Mouse (Mus musculus) bone marrow, adult 2 months (tissue): Measurements from ENCODE around the gene Dhx36. TPM values are rescaled to one million over a fixed set of nuclear protein-coding genes. Genes with fewer than 3 reads are reported as not detected.

Source experiments
- H3K27ac ChIP-seq: fragments of 200-500 bp; 2 replicates; pipeline ENCODE4 v1.5.1; 2012; ENCODE audit warnings: low read depth, mild to moderate bottlenecking, control low read depth, inconsistent platforms, low read length; ENCODE audit not compliant: control insufficient read depth, poor library complexity, insufficient read depth
- H3K4me1 ChIP-seq: fragments of 200-500 bp; 2 replicates; pipeline ENCODE4 v1.6.1; 2011; ENCODE audit warnings: low read length; ENCODE audit not compliant: control insufficient read depth, insufficient read depth
- H3K4me3 ChIP-seq: fragments of 200-500 bp; replicated peaks from 2 replicates; pipeline ENCODE3; 2011; ENCODE audit warnings: mild to moderate bottlenecking, low read depth, low read length, control low read depth; ENCODE audit not compliant: control insufficient read depth
- CTCF ChIP-seq: fragments of 200-500 bp; IDR thresholded peaks from 2 replicates; pipeline ENCODE4 v1.5.1; 2011; ENCODE audit warnings: low read length, control low read depth; ENCODE audit not compliant: control insufficient read depth, insufficient read depth
- POLR2A ChIP-seq: fragments of 200-500 bp; IDR thresholded peaks from 2 replicates; pipeline ENCODE4 v1.6.1; 2011; ENCODE audit warnings: low read depth, mild to moderate bottlenecking, control low read depth, low read length, borderline replicate concordance; ENCODE audit not compliant: control insufficient read depth
- WGBS: fragments of 180-500 bp; shearing (Covaris S2); methylation state at CpG from one replicate; pipeline ENCODE4 v1.1.7; 2018; 5-methylcytosine and 5-hydroxymethylcytosine counted together
- polyA plus RNA-seq: library from polyadenylated mRNA; stranded (reverse); fragments of >200 nt; gene quantifications from 2 replicates; pipeline ENCODE4 v1.2.4, GENCODE M21; 2011; ENCODE audit warnings: low replicate concordance; ENCODE audit not compliant: missing spikeins, insufficient read depth, insufficient read length

The Dhx36 gene
- polyA plus RNA-seq, 1 experiment = 17.4 TPM

DNA sequence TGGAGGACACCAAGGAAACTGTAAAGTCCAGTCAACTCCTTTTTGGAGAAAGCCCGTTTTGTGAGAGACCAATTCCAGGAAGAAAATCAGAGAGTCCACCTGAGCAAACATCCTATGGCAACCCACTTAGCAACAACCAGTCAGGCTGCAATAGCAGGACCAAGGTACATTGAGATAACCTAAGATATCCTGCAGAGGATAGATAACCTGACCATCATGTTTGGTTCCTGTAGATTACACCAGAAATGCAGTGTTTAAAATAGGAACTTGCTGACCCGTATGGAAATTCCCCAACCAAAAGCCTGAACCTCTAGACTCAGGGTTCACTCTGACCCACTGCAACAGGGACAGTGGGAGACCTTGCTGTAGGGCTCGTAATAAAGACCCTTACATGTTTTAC, 42.5 kb downstream of the Dhx36 start:
- H3K4me3 ChIP-seq = no peak overlapping the region
- WGBS = 55% methylated on average over 3 of the region's 3 CpGs
- no peaks in the 10 kb centered on the region for H3K4me1 ChIP-seq
- no peak for TF ChIP-seq POLR2A
- TF ChIP-seq CTCF = no peak
- no peak overlapping the region for H3K27ac ChIP-seq

DNA sequence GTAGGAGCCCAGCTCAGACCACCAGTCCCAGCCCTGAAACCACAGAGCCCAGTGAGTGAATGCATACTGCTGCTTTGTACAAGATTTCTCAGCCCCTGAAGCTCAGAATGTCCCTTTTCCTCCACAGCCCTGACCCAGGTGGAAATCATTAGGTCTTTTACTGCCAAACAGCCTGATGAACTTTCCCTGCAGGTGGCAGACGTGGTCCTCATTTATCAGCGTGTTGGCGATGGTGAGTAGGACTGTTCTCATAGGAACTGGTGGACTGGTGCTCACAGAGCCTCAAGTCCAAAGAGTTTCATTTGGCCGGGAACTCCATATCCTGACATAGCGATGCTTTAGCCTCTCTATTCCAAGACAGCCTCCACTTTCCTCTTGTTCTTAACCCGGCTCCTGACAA, 47.3 kb downstream of the Dhx36 start:
- H3K4me3 ChIP-seq = no peak overlapping the region
- TF ChIP-seq POLR2A (no peak), CTCF (no peak)
- H3K4me1 ChIP-seq = no peaks in the 10 kb centered on the region
- H3K27ac ChIP-seq = no peak overlapping the region
- WGBS = 80% methylated on average over 6 of the region's 6 CpGs

DNA sequence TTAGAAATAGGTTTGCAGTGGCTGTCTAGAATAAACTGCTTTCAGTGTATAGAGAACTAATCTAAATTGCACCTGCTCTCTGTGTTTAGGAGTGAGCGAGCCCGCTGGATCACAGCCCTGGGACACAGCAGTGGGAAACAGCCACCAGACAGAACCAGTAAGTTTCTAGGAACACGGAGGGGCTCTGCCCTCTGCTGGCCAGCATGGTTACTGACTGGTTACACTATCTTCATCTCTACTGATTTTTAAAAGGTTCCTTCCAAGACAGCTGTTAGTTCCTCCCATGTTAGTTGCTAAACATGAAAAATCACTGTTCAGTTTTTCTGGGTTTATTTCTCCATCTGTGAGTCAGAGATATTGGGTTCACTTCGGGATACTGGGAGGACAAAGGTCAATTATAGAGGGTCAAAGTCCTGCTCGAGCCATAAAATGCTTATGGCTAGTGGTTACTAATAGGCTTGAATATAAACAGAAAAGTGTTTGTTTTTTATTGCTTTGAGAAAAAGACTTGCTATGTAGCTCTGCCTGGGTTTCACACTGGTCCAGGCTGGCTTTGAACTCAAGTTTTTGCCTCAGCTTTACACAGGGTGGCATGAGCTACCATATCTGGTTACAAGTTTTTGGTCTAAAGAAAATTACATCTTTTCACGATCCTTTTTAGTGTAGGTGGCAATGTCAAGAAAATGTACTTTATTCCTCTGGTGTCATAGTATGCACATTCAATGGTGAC, 48.4 kb downstream of the Dhx36 start:
- Histone ChIP-seq H3K27ac (no peak overlapping the region), H3K4me1 (no peaks in the 10 kb centered on the region), H3K4me3 (no peak overlapping the region)
- 38% methylated on average over 6 of the region's 6 CpGs for WGBS
- TF ChIP-seq CTCF = peak; percentile 63
- no peak for TF ChIP-seq POLR2A

DNA sequence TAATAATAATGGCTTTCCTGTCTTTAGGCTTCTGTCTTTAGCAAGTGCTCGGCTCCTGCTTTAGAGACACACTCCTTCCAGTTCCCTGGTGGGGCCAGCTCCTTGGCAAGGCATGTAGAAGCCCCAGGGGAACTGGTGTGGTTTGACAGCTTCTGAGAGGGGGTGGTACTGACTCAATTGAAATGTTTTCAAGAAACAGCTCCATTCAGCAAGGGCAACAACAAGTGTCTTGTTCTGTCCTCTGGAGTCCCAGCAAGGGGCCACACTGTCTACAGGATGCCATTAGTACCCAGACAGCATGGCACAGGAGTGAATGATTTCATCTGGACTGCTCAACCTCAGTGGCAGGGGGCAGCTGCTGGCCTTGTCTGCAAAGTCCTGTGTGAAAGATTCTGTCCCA, 51.0 kb downstream of the Dhx36 start:
- H3K4me1 ChIP-seq = no peaks in the 10 kb centered on the region
- no peak overlapping the region for H3K27ac ChIP-seq
- WGBS = 82% methylated on average over 1 of the region's 1 CpGs
- TF ChIP-seq CTCF (no peak), POLR2A (no peak)
- no peak overlapping the region for H3K4me3 ChIP-seq

DNA sequence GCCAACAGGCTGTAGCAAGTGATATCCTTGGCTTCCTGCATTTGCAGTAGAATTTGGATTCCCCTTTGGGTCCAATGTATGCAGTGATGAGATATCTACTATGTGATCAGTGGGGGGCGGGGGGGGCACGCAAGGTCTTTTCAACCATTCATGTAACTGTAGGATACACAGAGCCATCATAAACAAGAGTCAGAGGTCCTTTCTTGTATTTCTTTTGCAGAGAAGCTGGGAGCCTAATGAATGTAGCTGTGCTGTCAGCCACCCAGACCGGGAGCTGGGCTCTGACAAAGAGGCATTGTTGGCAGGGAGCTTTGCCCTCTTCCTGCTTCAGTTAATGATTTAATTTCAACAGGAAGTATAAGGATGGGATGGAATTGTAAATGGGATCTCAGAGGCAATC, 52.7 kb downstream of the Dhx36 start:
- no peak overlapping the region for H3K27ac ChIP-seq
- no peaks in the 10 kb centered on the region for H3K4me1 ChIP-seq
- TF ChIP-seq POLR2A = no peak
- 75% methylated on average over 3 of the region's 3 CpGs for WGBS
- no peak overlapping the region for H3K4me3 ChIP-seq

DNA sequence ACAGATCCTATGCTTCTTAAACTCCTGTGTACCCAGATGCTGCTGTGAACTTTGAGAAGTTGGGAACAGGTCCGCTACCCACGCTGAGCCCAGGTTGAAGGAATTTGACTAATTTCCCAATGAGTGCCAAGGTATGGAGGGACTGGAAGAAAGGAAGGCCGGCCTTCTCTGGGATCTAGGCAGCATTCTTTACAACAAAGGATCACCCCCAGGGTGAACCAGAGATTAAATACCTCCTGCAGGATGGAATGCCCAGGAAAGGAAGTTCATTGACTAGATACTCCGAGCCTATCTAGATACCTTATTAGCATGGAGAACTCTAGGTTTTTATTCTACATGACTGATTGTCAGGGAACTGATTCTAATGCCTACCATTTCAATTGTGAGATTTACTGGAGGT, 53.8 kb downstream of the Dhx36 start:
- WGBS = 83% methylated on average over 4 of the region's 4 CpGs

DNA sequence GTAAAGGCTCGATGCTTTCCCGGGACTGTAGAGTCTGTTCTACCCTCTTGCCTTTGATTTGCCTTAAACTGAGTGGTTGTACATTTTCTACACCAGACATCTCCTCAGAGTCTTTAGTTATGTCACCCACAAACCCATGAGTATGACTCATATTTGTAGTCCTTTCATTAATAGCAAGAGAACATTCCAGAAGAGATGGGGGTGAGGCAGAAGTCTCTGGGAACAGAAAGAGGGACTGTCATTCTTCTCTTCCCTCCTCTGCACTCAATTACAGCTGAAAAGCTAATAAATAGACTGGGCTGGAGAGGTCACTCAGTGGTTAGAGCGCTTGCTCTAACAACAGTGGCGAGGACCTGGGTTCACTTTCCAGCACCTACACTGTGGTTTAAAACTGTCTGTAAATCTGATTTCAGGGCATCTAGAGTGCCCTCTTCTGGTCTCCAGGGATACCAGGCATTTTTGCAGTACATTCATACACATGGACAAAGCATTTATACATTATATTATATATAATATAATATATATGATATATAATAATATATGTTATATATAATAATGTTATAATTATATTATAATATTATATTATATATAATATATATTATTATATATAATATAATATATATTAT, 56.8 kb downstream of the Dhx36 start:
- TF ChIP-seq POLR2A (no peak), CTCF (no peak)
- Histone ChIP-seq H3K27ac (no peak overlapping the region), H3K4me1 (no peaks in the 10 kb centered on the region), H3K4me3 (no peak overlapping the region)
- WGBS = 82% methylated on average over 4 of the region's 4 CpGs

More for the DNA sequence above, 53.8 kb downstream of the Dhx36 start:
- no peak overlapping the region for H3K27ac ChIP-seq
- TF ChIP-seq CTCF (no peak), POLR2A (no peak)
- no peak overlapping the region for H3K4me3 ChIP-seq
- H3K4me1 ChIP-seq = no peaks in the 10 kb centered on the region

DNA sequence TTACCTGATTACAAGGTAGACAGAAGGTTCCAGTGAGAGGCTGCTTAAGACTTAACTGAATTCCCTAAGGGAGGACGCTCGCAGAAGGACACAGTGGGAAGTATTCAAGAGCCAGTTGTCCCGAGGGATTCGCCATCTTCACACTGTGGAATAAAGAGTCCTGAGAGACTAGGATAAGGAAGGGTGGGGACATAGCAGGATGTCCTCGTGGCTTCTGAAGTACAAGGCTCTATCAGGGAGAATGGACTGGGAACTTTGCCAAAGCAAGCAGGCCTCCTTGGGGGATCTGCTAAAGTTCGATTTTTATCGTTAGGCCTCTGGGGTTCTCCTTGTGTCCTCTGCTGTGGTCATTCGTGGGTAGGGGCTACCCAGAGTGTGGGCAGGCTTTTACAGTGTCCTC, 59.7 kb downstream of the Dhx36 start:
- Histone ChIP-seq H3K27ac (no peak overlapping the region), H3K4me1 (no peaks in the 10 kb centered on the region), H3K4me3 (no peak overlapping the region)
- TF ChIP-seq POLR2A (no peak), CTCF (no peak)
- WGBS = 68% methylated on average over 8 of the region's 8 CpGs

DNA sequence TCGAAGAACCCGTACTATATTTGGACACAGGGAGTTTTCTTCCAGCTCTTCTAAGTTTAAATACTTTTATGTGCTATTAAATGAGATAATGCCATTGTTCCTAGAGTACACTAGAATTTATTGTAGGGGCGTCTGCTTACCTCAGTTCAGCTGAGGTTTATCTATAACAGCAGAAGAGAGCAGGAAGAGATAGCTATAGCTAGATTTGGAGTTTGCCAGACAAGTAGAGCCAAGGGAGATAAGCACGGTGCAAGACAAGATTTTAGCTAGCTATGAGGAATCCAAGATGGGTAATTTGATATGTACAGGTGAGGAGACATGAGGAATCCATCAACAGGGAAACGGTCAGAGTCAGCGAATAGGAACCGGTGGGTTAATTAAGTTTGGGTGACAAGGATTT, 60.5 kb downstream of the Dhx36 start:
- 78% methylated on average over 7 of the region's 7 CpGs for WGBS
- Histone ChIP-seq H3K27ac (no peak overlapping the region), H3K4me3 (no peak overlapping the region), H3K4me1 (no peaks in the 10 kb centered on the region)
- no peak for TF ChIP-seq POLR2A
- no peak for TF ChIP-seq CTCF
